Mouse (Mus musculus) heart, postnatal 14 days (tissue): ENCODE results near the gene Perp. TPM values are rescaled to one million over a fixed set of nuclear protein-coding genes. Genes with fewer than 3 reads are reported as not detected.

Experiments
- total RNA-seq, 2 experiments: library from RNA; stranded (reverse); gene quantifications; 2 replicates each; pipeline ENCODE4 v1.2.3; 2021

Gene Perp
- total RNA-seq, 2 experiments from 2014 or later = 147 TPM

Other genes starting within 250 kb of the Perp start
- under 1 TPM; 0.56 to 0.65 TPM for gene Arfgef3, start 101.1 kb upstream of the Perp start, total RNA-seq
- not detected for gene Gm4922, start 58.2 kb upstream of the Perp start, total RNA-seq
- gene Tnfaip3, start 170.6 kb downstream of the Perp start, total RNA-seq = 1 to 10 TPM; 2.4 to 4.9 TPM